In genomic region chr7:123368778-123369746, GRCm38 (mm10) we compare ENCODE assay signal across 8 mouse cellular contexts. TPM values are rescaled to one million over a fixed set of nuclear protein-coding genes. Genes with fewer than 3 reads are reported as not detected.
DNase-seq lines count a peak whose midpoint lies in the region; ATAC-seq and TF ChIP-seq lines count a peak whose summit lies in the region.

No protein-coding gene starts in this region.

- ATAC-seq in heart, embryonic 14.5 days (ENCODE audit: insufficient number of reproducible peaks, insufficient read depth, low FRiP score, low read depth) = peak; percentile 37; the same call in 1 of the 2 replicates
- ATAC-seq in limb, embryonic 12.5 days (ENCODE audit: insufficient number of reproducible peaks, insufficient read depth, low FRiP score, low TSS enrichment, low read depth) = peak; percentile 74; the same call in 1 of the 2 replicates
- ATAC-seq in midbrain, embryonic 16.5 days = peak; percentile 78

- DNase-seq in gastrocnemius, adult 2 months = no peak
- no peak for DNase-seq in gastrocnemius, adult 18-20 months (ENCODE audit: low spot score)
- peak; percentile 38 for DNase-seq in embryo, embryonic 11.5 days (ENCODE audit: low read depth, low spot score)
- DNase-seq in left cerebral cortex, adult 9 months (ENCODE audit: low spot score in 2 of 2) = no peak

- H3K27ac ChIP-seq in gastrocnemius, adult 2 months = peak overlapping the region; percentile 93
- peak overlapping the region; percentile 38 to 87 for H3K27ac ChIP-seq in heart, embryonic 14.5 days (replicated peaks in 1 of 2; ENCODE audit: control insufficient read depth in 1 of 2, insufficient read depth in 1 of 2, low read depth in 2 of 2, low read length in 2 of 2)
- peak overlapping the region; percentile 92 for H3K27ac ChIP-seq in limb, embryonic 12.5 days
- peak overlapping the region; percentile 82 for H3K27ac ChIP-seq in midbrain, embryonic 16.5 days (ENCODE audit: low read length)

- H3K4me2 ChIP-seq in heart, embryonic 14.5 days (ENCODE audit: low read length) = peak overlapping the region; percentile 92
- H3K4me2 ChIP-seq in limb, embryonic 12.5 days = peak overlapping the region; percentile 78
- H3K4me2 ChIP-seq in midbrain, embryonic 16.5 days (ENCODE audit: low read length) = peak overlapping the region; percentile 83

- H3K4me3 ChIP-seq in gastrocnemius, adult 2 months = peak overlapping the region; percentile 94
- H3K4me3 ChIP-seq in E14TG2a.4 (replicated peaks; ENCODE audit: low read length) = peak overlapping the region; percentile 93
- H3K4me3 ChIP-seq in heart, embryonic 14.5 days (ENCODE audit: control insufficient read depth in 1 of 2, insufficient read depth in 1 of 2, low read depth in 1 of 2, low read length in 2 of 2) = peak overlapping the region; percentile 64 to 87
- peak overlapping the region; percentile 74 for H3K4me3 ChIP-seq in limb, embryonic 12.5 days (replicated peaks)
- H3K4me3 ChIP-seq in midbrain, embryonic 16.5 days (ENCODE audit: low read depth, low read length) = peak overlapping the region; percentile 97

- intact Hi-C loops in gastrocnemius, adult 2 months (cut with DNase I) = loop anchor here (2.0 to 5.0 kb wide), 2 partner anchors 26 to 37 kb away; no protein-coding TSS in a partner anchor

- 2% methylated on average over 32 of the region's 51 CpGs for WGBS in heart, embryonic 14.5 days
- 2% methylated on average over 40 of the region's 51 CpGs for WGBS in limb, embryonic 12.5 days
- WGBS in midbrain, embryonic 16.5 days = 4% methylated on average over 29 of the region's 51 CpGs

- TF ChIP-seq CTCF in gastrocnemius, adult 2 months (IDR thresholded peaks at IDR 0.05) = no peak
- TF ChIP-seq CTCF in E14TG2a.4 (conservative IDR thresholded peaks at IDR 0.05; ENCODE audit: low read length) = no peak

- peaks cover 48% of the 10 kb centered on the region for H3K4me1 ChIP-seq in E14TG2a.4 (replicated peaks; ENCODE audit: low read depth, low read length)
- peaks cover 11 to 44% of the 10 kb centered on the region in 2 experiments for H3K4me1 ChIP-seq in heart, embryonic 14.5 days (ENCODE audit: control insufficient read depth in 2 of 2, insufficient read depth in 2 of 2, low read length in 2 of 2)
- H3K4me1 ChIP-seq in limb, embryonic 12.5 days (replicated peaks) = peaks cover 32% of the 10 kb centered on the region
- H3K4me1 ChIP-seq in midbrain, embryonic 16.5 days (ENCODE audit: control insufficient read depth, insufficient read depth, low read length) = peaks cover 21% of the 10 kb centered on the region

- H3K9me3 ChIP-seq in E14TG2a.4 (ENCODE audit: low read length) = no peaks in the 10 kb centered on the region
- no peaks in the 10 kb centered on the region for H3K9me3 ChIP-seq in heart, embryonic 14.5 days (ENCODE audit: control insufficient read depth, low read length)
- H3K9me3 ChIP-seq in limb, embryonic 12.5 days = no peaks in the 10 kb centered on the region
- no peaks in the 10 kb centered on the region for H3K9me3 ChIP-seq in midbrain, embryonic 16.5 days (replicated peaks; ENCODE audit: control insufficient read depth, low read length, poor library complexity, severe bottlenecking)

- H3K36me3 ChIP-seq in E14TG2a.4 (ENCODE audit: insufficient read depth, low read length) = peaks cover 9% of the 10 kb centered on the region; the same call in 1 of the 2 replicates
- peaks cover 5% of the 10 kb centered on the region; the same call in 1 of the 2 replicates for H3K36me3 ChIP-seq in heart, embryonic 14.5 days (ENCODE audit: control insufficient read depth, insufficient read depth, low read length)
- no peaks in the 10 kb centered on the region for H3K36me3 ChIP-seq in limb, embryonic 12.5 days
- H3K36me3 ChIP-seq in midbrain, embryonic 16.5 days (ENCODE audit: control insufficient read depth, insufficient read depth, low read length) = no peaks in the 10 kb centered on the region

- H3K27me3 ChIP-seq in E14TG2a.4 (ENCODE audit: insufficient read depth, low read length) = no peaks in the 10 kb centered on the region
- H3K27me3 ChIP-seq in heart, embryonic 14.5 days (ENCODE audit: control insufficient read depth, insufficient read depth, low read length) = no peaks in the 10 kb centered on the region
- no peaks in the 10 kb centered on the region for H3K27me3 ChIP-seq in limb, embryonic 12.5 days
- no peaks in the 10 kb centered on the region for H3K27me3 ChIP-seq in midbrain, embryonic 16.5 days (ENCODE audit: control insufficient read depth, insufficient read depth, low read depth, low read length)

- peak overlapping the region; percentile 96 for H3K9ac ChIP-seq in heart, embryonic 14.5 days (ENCODE audit: low read length)
- H3K9ac ChIP-seq in limb, embryonic 12.5 days (replicated peaks) = peak overlapping the region; percentile 81
- H3K9ac ChIP-seq in midbrain, embryonic 16.5 days (ENCODE audit: low read depth, low read length) = peak overlapping the region; percentile 85

RNA-seq across cellular contexts. Expression of gene Lcmt1, which starts 0.5 kb away (rescaled TPM):
- total RNA-seq in gastrocnemius, adult 2 months (2021) = 10 to 100 TPM; 28.5 to 28.8 TPM
- 10 to 100 TPM; 26.2 to 29.5 TPM for total RNA-seq in gastrocnemius, adult 18-20 months (2021)
- polyA plus RNA-seq in heart, embryonic 14.5 days (2014; fragmentation: Nextera tagmentation; extraction: Ambion mirVana) = 39.6 and 40.4 TPM in 2 replicates
- polyA plus RNA-seq in limb, embryonic 12.5 days (2016; fragmentation: Nextera tagmentation; extraction: Ambion mirVana) = 50.7 and 52.7 TPM in 2 replicates
- polyA plus RNA-seq in midbrain, embryonic 16.5 days (2015; fragmentation: Nextera tagmentation; extraction: Ambion mirVana) = 110 and 117 TPM in 2 replicates

RNA-seq across cellular contexts. Expression of gene Arhgap17, which starts 0.7 kb away (rescaled TPM):
- 10 to 100 TPM; 16.4 to 18.5 TPM for total RNA-seq in gastrocnemius, adult 2 months (2021)
- total RNA-seq in gastrocnemius, adult 18-20 months (2021) = 10 to 100 TPM; 15.1 to 15.3 TPM
- polyA plus RNA-seq in heart, embryonic 14.5 days (2014; fragmentation: Nextera tagmentation; extraction: Ambion mirVana) = 17.4 and 19.2 TPM in 2 replicates
- polyA plus RNA-seq in limb, embryonic 12.5 days (2016; fragmentation: Nextera tagmentation; extraction: Ambion mirVana) = 20.3 and 26.1 TPM in 2 replicates
- polyA plus RNA-seq in midbrain, embryonic 16.5 days (2015; fragmentation: Nextera tagmentation; extraction: Ambion mirVana) = 8.3 and 8.9 TPM in 2 replicates
